Mouse (Mus musculus): ENCODE measurements around the gene Ust.

DNA sequence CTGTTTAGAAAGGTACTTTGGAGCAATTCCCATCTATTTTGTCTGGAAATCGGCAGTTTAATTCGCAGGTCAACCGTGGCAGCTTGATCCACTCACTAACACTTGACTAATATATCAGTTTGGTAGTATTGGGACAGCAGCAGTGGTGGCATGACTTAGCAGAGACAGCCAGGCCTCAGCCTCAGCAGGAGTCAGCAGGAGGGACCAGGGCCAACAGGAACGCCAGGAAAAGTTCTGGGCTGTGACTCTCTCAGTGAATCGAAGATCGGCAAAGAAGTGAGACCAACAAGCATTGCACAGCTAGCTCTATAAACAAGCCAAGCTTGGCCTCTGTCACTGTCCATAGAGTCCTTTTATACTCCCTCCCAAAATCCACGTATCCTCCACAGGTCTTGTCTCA lies 168.0 kb downstream of the Ust start:
- no peak for TF ChIP-seq CTCF (IDR thresholded peaks at IDR 0.05; ENCODE audit: control insufficient read depth, insufficient read depth, insufficient read length)
- TF ChIP-seq MAX (IDR thresholded peaks at IDR 0.05) = no peak
- no peak for TF ChIP-seq USF1 (IDR thresholded peaks at IDR 0.05; ENCODE audit: low read depth)
- TF ChIP-seq MYOG (IDR thresholded peaks at IDR 0.05; ENCODE audit: control insufficient read depth, extremely low read depth, insufficient read length) = no peak
- TF ChIP-seq CEBPB (IDR thresholded peaks at IDR 0.05; ENCODE audit: low read depth) = no peak
- no peak for TF ChIP-seq FOSL1 (IDR thresholded peaks at IDR 0.05; ENCODE audit: insufficient read depth, low read length, poor library complexity, severe bottlenecking)
